Comparison of ENCODE assay signal across 8 mouse cellular contexts in genomic region chr4:86874146-86874847, GRCm38 (mm10). TPM values are rescaled to one million over a fixed set of nuclear protein-coding genes. Genes with fewer than 3 reads are reported as not detected.
DNase-seq lines count a peak whose midpoint lies in the region; ATAC-seq and TF ChIP-seq lines count a peak whose summit lies in the region.

Acer2 (plus strand) TSS chr4:86874396.

- TF ChIP-seq CTCF in ES-Bruce4 (IDR thresholded peaks at IDR 0.05; ENCODE audit: low read depth, low read length), result no peak

- H3K36me3 ChIP-seq in ES-Bruce4 (ENCODE audit: control insufficient read depth, insufficient read depth, low read length, poor library complexity, severe bottlenecking), result no peaks in the 10 kb centered on the region
- H3K36me3 ChIP-seq in forebrain, embryonic 15.5 days, result no peaks in the 10 kb centered on the region
- no peaks in the 10 kb centered on the region for H3K36me3 ChIP-seq in liver, embryonic 16.5 days (ENCODE audit: control insufficient read depth, insufficient read depth)
- no peaks in the 10 kb centered on the region for H3K36me3 ChIP-seq in neural tube, embryonic 11.5 days (ENCODE audit: control insufficient read depth, insufficient read depth, low read length)
- no peaks in the 10 kb centered on the region for H3K36me3 ChIP-seq in stomach, embryonic 15.5 days

- H3K4me2 ChIP-seq in forebrain, embryonic 15.5 days (replicated peaks), result peak within 1 kb of the TSS; percentile 88
- peak within 1 kb of the TSS; percentile 92 for H3K4me2 ChIP-seq in liver, embryonic 16.5 days (ENCODE audit: low read depth, low read length)
- peak within 1 kb of the TSS; percentile 91 for H3K4me2 ChIP-seq in neural tube, embryonic 11.5 days (ENCODE audit: low read depth)
- peak within 1 kb of the TSS; percentile 98 for H3K4me2 ChIP-seq in stomach, embryonic 15.5 days

- peak; percentile 46 for TF ChIP-seq POLR2A in ES-Bruce4 (IDR thresholded peaks at IDR 0.05; ENCODE audit: insufficient read depth, low read length)

- intact Hi-C loops in heart, postnatal 14 days (cut with DNase I), result loop anchor here (2.0 kb wide), 1 partner anchor 15 kb away; no protein-coding TSS in a partner anchor

- no peak within 1 kb of the TSS for H3K27ac ChIP-seq in ES-Bruce4 (ENCODE audit: insufficient read depth, low read length)
- H3K27ac ChIP-seq in forebrain, embryonic 15.5 days (replicated peaks), result no peak within 1 kb of the TSS
- H3K27ac ChIP-seq in liver, embryonic 16.5 days (ENCODE audit: low read length), result no peak within 1 kb of the TSS
- H3K27ac ChIP-seq in neural tube, embryonic 11.5 days (ENCODE audit: low read depth, low read length), result no peak within 1 kb of the TSS
- peak within 1 kb of the TSS; percentile 7; the same call in 1 of the 2 replicates for H3K27ac ChIP-seq in stomach, embryonic 15.5 days

- H3K27me3 ChIP-seq in ES-Bruce4 (ENCODE audit: control insufficient read depth, insufficient read depth, low read length, poor library complexity, severe bottlenecking), result peaks cover 4% of the 10 kb centered on the region
- peaks cover 9% of the 10 kb centered on the region; the same call in 1 of the 2 replicates for H3K27me3 ChIP-seq in forebrain, embryonic 15.5 days
- H3K27me3 ChIP-seq in liver, embryonic 16.5 days (ENCODE audit: control insufficient read depth, insufficient read depth, low read depth, low read length), result peaks cover 19% of the 10 kb centered on the region
- H3K27me3 ChIP-seq in neural tube, embryonic 11.5 days (ENCODE audit: control insufficient read depth, insufficient read depth, low read length), result 0 out of 2 replicates have a peak, but pooled peaks cover 2% of the 10 kb centered on the region
- H3K27me3 ChIP-seq in stomach, embryonic 15.5 days (replicated peaks), result no peaks in the 10 kb centered on the region

- TF ChIP-seq EP300 in ES-Bruce4 (IDR thresholded peaks at IDR 0.05; ENCODE audit: insufficient read depth, low read depth, low read length), result no peak

- ATAC-seq in forebrain, embryonic 15.5 days (replicated peaks), result peak; percentile 93
- peak; percentile 93 for ATAC-seq in liver, embryonic 16.5 days (ENCODE audit: low read depth)
- ATAC-seq in neural tube, embryonic 11.5 days (ENCODE audit: insufficient read depth, low FRiP score, low TSS enrichment), result peak; percentile 92
- ATAC-seq in stomach, embryonic 15.5 days (ENCODE audit: insufficient read depth, low FRiP score, low read depth), result peak; percentile 97

- H3K4me1 ChIP-seq in ES-Bruce4 (ENCODE audit: control insufficient read depth, insufficient read depth, low read length), result no peaks in the 10 kb centered on the region
- H3K4me1 ChIP-seq in forebrain, embryonic 15.5 days, result peaks cover 8% of the 10 kb centered on the region
- H3K4me1 ChIP-seq in liver, embryonic 16.5 days (ENCODE audit: control insufficient read depth, low read depth, low read length), result peaks cover 2% of the 10 kb centered on the region; the same call in 1 of the 2 replicates
- H3K4me1 ChIP-seq in neural tube, embryonic 11.5 days (ENCODE audit: control insufficient read depth, insufficient read depth, low read length), result no peaks in the 10 kb centered on the region
- peaks cover 5% of the 10 kb centered on the region; the same call in 1 of the 2 replicates for H3K4me1 ChIP-seq in stomach, embryonic 15.5 days

- H3K9ac ChIP-seq in ES-Bruce4 (ENCODE audit: low read depth, poor library complexity, severe bottlenecking), result peak within 1 kb of the TSS; percentile 46
- H3K9ac ChIP-seq in forebrain, embryonic 15.5 days (replicated peaks), result peak within 1 kb of the TSS; percentile 77
- H3K9ac ChIP-seq in liver, embryonic 16.5 days (ENCODE audit: low read depth, low read length), result peak within 1 kb of the TSS; percentile 62
- peak within 1 kb of the TSS; percentile 73 for H3K9ac ChIP-seq in neural tube, embryonic 11.5 days (ENCODE audit: low read length)
- H3K9ac ChIP-seq in stomach, embryonic 15.5 days, result peak within 1 kb of the TSS; percentile 71

- peak within 1 kb of the TSS; percentile 89 for H3K4me3 ChIP-seq in ES-Bruce4 (ENCODE audit: low read depth, low read length)
- peak within 1 kb of the TSS; percentile 87 for H3K4me3 ChIP-seq in forebrain, embryonic 15.5 days
- peak within 1 kb of the TSS; percentile 65 for H3K4me3 ChIP-seq in liver, embryonic 16.5 days (ENCODE audit: low read depth, low read length)
- H3K4me3 ChIP-seq in neural tube, embryonic 11.5 days (ENCODE audit: low read depth, low read length), result peak within 1 kb of the TSS; percentile 65
- peak within 1 kb of the TSS; percentile 69 for H3K4me3 ChIP-seq in stomach, embryonic 15.5 days (replicated peaks)

- no peaks in the 10 kb centered on the region; the same call in 1 of the 2 replicates for H3K9me3 ChIP-seq in ES-Bruce4 (replicated peaks; ENCODE audit: control insufficient read depth, insufficient read depth, low read length, poor library complexity, severe bottlenecking)
- H3K9me3 ChIP-seq in forebrain, embryonic 15.5 days, result no peaks in the 10 kb centered on the region
- no peaks in the 10 kb centered on the region for H3K9me3 ChIP-seq in liver, embryonic 16.5 days (replicated peaks; ENCODE audit: control insufficient read depth, low read length)
- H3K9me3 ChIP-seq in neural tube, embryonic 11.5 days (ENCODE audit: control insufficient read depth, low read length), result no peaks in the 10 kb centered on the region
- H3K9me3 ChIP-seq in stomach, embryonic 15.5 days, result no peaks in the 10 kb centered on the region

- DNase-seq in cerebellum, adult 11-12 months, result peak; percentile 75
- peak; percentile 97 for DNase-seq in heart, postnatal 14 days
- peak; percentile 70 for DNase-seq in large intestine, adult 2 months (ENCODE audit: low read depth, low spot score)
- peak; percentile 85 for DNase-seq in neural tube, embryonic 11.5 days (ENCODE audit: low spot score)

- WGBS in forebrain, embryonic 15.5 days, result under 1% methylated on average over 56 of the region's 60 CpGs
- under 1% methylated on average over 59 of the region's 60 CpGs for WGBS in large intestine, adult 2 months
- under 1% methylated on average over 58 of the region's 60 CpGs for WGBS in liver, embryonic 16.5 days (ENCODE audit: insufficient replicate concordance)
- under 1% methylated on average over 59 of the region's 60 CpGs for WGBS in neural tube, embryonic 11.5 days
- under 1% methylated on average over 57 of the region's 60 CpGs for WGBS in stomach, embryonic 15.5 days

RNA-seq across cellular contexts. Expression of gene Acer2, which starts in this region (rescaled TPM):
- polyA plus RNA-seq in ES-Bruce4 (2011; ENCODE audit: insufficient read depth, insufficient read length, low read depth, missing spikeins), result 20.8 and 22.1 TPM in 2 replicates
- polyA plus RNA-seq in forebrain, embryonic 15.5 days (2015; fragmentation: Nextera tagmentation; extraction: Ambion mirVana), result 10.8 and 11.3 TPM in 2 replicates
- total RNA-seq in heart, postnatal 14 days (2021), result 10 to 100 TPM; 21.4 to 26.9 TPM
- polyA plus RNA-seq in large intestine, adult 2 months (2012; rRNA removed), result 3.8 and 7.1 TPM in 2 replicates
- 7.9 and 10.1 TPM in 2 replicates for polyA plus RNA-seq in liver, embryonic 16.5 days (2015; fragmentation: Nextera tagmentation; extraction: Ambion mirVana)
- 9.3 and 11.4 TPM in 2 replicates for polyA plus RNA-seq in neural tube, embryonic 11.5 days (2014; fragmentation: Nextera tagmentation; extraction: Ambion mirVana)
- 24.6 and 24.7 TPM in 2 replicates for polyA plus RNA-seq in stomach, embryonic 15.5 days (2015; fragmentation: Nextera tagmentation; extraction: Ambion mirVana)
